Mouse (Mus musculus) retina, embryonic 14.5 days (tissue): ENCODE measurements around the gene Spint2.

ENCODE experiments used
- DNase-seq: peaks from one replicate; pipeline ENCODE4 v3.0.0-alpha.2; 2015; ENCODE audit warnings: low spot score

The Spint2 gene

DNA sequence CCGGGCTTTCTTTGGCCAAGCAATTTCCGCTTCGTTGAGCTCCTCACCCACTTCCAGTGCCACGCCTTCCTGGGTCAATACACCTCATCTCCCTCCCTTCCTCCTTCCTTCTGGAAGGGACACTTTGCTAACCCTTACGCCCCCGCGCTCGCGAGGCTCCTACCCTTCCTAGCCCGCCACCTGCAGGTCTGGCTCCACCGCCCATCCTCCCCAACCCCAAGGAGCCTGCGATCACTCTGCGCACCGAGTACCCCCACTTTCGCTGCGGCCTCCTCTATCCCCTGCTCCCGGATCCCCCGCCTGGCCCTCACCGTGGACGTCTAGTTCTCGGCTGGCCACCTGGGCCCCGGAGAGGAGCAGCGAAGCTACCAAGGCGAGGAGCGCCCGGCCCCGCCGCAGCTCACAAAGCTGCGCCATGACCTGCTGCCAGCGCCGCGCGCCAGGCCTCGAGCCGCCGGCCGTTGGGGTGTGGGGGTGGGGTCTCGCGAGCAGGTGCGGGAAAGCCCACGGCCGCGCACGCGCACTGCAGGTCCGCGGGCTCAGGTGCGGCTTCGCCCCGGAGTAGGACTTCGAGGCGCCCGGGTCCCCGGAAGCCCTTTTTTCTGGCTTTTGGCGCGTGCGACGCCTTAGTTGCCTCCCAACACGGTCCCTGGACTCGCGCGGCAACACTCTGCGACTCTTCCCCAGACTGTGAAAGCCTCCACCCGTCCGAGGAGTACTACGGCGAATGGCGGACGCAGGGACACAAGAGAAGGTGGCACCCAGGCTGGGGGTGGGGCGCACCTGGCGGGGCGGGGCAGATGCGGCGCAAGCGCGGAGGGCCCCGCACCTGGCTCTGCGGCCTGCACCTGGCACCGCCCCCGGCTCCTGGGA, at the start of gene Spint2:
Gene Spint2, minus strand, starts transcription at position 712 of the 873 bp plus-strand sequence.
- DNase-seq = peak; percentile 65

DNA sequence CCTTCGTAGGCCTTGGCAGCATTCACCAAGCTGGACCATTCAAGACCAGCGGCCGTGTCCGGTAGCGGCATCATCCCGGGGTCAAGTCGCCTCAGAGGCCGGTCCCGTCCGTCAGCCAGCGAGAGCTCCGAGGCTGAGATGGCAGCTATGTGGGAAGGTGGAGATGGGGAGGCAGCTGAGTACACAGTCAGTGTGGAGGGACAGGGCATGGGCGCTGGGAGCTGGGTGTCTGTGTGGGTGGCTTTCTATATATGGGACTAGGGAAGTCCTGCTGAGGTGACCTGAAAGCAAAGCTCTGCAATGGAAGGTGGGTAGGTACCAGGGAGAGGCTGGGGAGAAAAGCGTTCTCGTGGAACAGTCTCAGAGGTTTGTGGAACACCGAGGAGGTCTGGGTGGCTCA, 47.3 kb upstream of the Spint2 start:
- no peak for DNase-seq

DNA sequence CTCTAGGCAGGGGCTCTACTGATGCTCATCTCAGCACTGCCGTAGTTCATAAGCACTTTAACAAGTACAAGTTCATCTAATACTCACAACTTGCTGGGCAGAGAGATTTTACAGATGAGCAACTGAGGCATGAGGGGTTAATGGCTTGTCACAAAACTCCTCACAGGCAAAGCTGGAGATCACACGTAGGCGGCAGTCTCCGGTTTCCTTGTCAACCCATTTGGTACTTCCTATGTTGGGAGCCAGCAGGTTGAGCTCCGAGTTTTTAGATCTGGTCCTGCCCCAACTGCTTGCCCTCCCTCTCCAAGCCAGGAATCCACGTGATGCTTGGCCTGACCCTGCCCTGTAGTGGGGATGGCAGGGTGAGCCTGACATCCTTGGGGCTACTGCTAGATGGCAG, 45.4 kb upstream of the Spint2 start:
- DNase-seq = no peak

DNA sequence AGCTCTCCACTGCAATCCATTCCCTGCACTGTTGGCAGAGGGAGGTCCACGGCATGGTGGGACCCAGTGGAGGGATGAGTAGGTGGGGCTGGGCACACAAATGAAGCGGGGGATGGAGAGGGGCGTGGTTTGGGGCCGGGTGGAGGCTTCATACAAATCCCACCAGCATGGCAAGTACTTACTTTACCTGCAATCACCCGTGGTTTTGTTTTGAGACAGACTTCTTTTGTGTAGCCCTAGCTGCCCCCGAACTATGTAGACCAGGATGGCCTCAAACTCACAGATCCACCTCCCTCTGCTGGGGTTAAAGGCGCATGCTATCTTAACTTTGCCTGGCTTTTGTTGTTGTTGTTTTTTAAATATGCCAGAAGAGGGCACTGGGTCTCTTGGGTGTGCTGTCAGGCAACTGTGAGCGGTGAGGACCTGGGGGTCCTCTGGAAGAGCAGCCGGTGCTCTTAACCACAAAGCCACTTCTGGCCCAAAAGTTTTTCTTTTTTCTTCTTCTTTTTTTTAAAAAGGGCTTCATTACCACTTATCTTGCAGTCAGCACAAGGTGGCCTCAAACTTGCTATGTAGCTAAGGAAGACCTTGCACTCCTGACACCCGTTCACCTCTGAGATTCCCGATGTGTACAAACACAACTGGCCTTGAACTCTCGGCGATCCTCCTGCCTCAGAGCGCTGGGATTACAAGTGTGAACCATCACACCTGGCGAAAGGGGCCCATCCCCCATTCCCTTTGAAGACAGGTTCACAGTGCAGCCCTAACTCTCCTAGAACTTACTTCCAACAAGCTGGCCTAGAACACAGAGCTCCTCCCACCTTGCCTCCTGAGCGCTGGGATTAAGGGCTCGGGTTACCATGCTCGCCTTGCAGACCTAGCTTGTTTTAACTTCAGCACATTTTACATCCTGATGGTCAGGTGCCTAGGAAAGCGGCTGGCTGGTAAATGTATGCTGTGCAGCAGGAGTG, 37.9 kb upstream of the Spint2 start:
- no peak for DNase-seq

DNA sequence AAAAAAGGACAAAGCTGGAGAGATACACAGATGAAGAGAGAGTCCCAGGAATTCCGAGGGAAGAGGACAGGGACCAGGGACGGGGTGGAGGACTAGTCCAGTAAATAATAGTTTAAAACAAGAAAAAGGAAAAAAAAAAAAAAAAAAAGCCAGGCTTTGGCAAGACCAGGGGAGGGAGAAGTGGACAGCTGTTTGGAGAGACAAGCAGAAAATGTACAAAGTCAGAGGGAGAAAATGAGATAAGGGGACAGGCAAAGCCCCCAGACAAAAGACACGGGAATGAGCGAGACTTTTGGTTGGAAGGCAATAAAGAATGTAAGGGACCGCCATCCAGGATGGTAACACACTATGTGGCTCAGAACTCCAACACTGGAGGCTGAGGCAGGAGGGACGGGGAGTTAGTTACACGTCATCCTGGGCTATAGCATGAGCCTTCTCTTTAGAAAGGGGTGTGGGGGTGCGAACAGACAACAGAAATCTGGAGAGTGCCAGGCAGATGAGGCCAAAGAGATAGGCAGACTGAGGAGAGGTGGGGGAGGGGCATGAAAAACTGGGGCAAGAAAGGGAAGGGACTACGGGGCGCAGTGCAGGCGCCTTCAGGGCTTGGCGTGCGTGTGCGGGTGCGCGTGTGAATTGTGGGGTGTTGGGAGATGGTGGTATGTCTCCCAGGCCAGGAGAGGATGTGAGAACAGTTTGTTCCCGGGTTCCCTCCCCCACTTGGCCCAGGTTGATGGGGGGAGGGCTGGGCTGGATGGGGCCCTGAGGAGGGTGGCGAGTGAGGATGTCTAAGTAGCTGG, 36.6 kb upstream of the Spint2 start:
- DNase-seq = peak; percentile 69

DNA sequence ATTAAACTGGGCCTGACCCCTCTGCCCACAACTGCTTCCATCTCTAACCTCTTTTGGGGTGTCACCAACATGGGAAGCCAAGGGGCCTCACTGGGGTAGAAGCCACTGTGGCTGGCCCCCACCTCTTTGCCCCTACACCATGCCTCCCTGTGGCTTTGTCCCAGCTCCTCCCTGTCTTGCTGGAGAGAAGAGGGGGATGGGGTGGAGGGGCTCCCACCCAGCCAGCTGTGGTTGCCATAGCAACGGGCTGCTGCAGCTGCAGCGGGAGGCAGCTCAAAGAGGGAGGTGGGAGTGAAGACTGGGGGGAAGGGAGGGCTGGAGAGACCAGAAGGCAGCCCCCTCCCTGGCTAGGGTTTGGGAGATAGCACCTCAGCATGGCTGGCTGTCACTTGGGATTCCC, 35.8 kb upstream of the Spint2 start:
- peak; percentile 86 for DNase-seq

DNA sequence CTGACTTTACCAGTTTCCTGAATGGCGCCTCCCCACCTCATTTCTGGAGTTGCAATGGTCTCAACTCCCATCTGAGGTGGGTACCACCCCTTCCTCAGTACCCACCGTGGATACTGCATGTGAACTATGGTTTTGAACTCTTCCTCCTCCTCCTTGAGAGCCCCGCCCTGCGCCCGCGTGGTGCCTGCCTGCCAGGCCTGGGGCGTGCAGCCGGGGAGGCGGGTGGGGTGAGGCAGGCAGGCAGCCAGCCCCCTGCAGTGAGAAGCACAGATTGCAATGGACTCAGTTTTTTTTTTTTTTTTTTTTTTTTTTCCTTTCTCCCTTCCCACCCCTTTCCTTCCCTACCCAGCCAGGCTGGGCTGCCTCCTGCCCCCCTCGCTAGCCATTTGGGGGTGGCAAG, 35.3 kb upstream of the Spint2 start:
- peak; percentile 70 for DNase-seq

DNA sequence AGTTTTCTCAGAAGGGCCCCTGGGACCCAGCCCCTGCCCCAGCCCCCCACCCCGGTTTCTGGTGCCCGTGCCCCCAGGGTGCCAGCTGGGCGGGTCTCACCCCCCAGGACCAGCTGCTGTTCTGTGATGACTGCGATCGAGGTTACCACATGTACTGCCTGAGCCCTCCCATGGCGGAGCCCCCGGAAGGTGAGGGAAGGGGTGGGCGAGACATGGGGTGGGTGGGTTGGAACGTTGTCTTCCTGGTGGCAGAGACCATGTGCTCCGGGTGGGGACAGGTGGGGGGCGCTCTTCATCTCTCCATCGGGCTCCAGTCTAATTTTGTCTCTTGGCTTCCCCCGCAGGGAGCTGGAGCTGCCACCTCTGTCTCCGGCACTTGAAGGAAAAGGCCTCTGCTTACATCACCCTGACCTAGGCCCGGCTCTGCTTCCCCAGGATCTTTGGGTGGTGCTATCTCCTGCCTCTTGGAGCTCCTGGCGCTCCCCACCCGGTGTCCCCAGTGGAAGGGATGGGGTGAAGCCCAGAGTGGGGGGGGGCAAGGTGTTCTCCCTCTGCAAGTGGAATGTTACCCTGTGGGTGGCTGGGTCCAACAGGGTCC, 34.5 kb upstream of the Spint2 start:
- DNase-seq = no peak

DNA sequence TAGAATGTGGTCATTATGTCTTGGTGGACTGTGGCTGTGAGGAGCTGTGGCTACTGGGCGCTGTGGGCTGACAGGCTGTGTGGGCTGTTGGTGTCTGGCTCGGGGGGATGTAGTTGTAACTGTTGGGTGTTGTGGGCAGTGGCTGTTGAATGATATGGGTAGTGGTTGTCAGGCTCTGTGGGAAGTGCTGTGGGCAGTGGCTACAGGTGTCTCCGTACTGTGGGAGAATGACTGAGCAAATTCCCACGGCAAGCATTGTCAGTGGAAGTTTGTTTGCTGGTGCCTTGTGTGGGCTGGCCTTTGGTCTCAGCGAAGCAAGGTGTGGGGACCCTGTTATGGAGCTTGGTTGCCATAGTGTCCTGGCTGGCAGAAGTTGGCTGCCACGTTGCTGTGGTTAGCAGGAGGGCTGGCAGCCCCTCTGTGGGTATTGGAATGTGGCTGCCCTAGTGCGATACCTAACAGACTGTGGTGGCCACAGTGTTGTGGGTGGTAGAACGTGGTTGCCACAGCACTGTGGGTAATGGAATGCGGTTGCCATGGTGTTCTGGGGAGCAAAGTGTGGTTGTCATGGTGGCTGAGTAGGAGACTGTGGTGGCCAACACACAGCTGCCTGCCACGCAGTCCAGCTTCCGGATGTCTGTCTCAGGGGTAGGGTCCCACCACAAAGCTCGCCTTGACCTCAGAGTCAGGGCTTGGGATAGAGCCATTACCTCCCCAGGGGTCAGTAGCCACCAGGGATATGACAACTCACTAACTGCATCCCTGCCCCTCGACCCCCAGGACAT, 33.3 kb upstream of the Spint2 start:
- DNase-seq = no peak

DNA sequence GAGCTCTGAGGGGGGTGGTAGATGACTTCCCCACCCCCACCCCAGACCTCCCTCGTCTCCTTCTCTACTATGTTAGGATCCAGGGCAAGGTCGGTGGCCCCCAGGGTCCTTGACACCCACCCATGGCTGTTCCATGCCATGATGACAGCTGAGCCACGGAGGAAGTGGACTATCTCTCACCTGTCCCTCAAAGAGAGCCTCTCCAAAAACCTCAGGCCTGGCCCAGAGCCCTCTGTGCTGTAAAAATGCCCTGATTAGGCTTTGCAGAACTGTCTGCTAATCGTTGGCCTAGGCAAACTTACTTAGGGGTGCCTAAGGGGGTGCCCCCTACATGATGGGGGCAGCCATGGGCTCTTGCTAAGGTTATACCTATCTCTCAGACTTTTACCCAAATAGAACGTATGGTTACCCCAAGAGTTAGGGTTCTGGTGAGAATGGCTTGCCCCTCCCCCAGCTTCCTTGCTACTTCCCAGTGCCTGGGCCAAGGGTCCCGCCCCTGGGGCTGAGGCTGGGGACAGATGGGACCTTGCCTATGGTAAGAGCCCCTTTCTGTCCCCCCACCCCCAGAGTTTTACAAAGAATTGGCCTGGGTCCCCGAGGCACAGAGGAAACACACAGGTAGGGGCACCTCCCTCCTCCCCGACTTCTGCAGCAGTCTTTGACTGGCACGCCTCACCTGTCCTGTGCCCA, 32.0 kb upstream of the Spint2 start:
- no peak for DNase-seq

DNA sequence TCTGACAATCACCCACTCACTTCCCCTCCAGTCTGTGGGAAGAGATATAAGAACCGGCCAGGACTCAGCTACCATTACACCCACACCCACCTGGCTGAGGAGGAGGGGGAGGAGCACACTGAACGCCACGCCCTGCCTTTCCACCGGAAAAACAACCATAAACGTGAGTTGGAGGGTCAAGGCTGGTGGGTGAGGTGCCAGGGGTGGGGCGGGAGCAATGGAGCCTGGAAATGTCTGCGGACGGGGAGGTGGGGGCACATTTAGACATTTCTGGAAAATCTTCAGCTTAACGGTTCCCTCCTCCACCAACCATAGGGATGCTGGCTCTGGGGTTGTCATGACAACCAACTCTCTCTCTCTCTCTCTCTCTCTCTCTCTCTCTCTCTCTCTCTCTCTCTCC, 31.3 kb upstream of the Spint2 start:
- DNase-seq = no peak

DNA sequence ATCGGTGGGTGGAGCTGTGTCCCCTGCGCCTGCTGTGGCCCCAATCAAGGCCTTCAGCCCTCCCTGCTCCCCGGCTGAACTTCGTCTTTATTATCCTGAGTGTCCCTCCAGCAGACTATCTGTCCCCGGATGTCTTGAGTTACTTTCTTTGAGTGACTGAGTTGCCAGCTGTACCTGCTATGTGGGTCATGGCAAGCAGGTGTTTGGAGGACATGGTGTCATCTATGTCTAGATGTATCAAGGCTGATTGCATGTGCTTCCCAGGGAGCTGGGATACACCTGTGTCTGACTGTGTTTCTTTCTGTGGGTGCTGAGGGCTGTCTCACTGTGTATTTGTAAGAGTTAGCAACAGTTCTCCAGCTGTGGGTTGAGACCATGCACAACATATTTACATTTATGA, 28.0 kb upstream of the Spint2 start:
- DNase-seq = no peak

DNA sequence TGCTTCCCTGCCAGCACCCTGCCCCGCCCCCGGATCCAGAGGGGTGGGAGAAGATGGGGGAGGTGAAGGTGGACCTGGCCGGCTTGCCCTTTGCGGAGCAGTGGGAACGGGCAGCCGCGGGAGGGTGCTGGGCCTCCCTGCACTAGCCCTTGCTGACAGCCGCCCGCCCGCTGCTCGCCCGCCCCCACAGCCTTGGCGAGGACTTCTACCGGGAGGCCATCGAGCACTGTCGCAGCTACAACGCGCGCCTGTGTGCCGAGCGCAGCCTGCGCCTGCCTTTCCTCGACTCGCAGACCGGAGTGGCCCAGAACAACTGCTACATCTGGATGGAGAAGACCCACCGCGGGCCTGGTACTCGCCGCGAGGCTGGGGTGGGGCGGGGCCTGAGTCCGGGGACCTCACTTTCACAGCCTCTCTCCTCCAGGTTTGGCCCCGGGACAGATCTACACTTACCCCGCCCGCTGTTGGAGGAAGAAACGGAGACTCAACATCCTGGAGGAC, 27.6 kb upstream of the Spint2 start:
- DNase-seq = no peak

DNA sequence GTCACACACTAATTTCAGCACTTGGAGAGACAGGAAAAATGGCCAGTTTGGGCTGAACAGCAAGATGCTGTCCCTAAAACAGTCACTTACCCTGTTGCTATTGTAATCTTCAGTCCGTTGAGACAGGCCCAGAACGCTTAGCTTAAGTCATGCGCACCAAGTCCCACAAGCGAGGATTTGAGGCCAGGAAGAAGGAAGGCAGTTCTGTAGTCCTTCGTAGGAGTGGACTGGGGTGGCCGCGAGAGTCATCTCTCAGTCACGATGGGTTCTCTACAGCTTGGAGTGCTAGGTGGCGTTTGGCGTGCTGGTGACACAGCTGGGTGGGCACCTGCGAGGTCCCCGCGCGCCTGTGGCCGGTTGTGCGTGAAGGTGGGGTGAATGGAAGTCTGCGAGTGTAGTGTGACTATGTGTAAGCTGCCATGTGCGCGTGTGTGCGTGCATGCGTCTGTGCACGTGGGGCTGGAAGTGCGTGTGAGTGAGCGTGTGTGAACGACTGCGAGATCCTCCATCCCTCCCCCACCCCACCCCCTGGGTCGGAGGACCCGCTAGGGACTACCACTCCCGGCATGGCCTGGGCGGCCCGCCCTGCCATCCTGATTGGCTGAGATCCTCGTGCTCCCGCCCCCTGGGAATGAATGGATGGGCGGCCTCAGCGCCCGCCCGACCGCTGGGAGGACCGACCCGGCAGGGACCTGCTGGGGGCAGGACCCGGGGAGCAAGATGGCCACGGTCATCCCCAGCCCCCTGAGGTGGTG, 25.8 kb upstream of the Spint2 start:
- peak; percentile 94 for DNase-seq

DNA sequence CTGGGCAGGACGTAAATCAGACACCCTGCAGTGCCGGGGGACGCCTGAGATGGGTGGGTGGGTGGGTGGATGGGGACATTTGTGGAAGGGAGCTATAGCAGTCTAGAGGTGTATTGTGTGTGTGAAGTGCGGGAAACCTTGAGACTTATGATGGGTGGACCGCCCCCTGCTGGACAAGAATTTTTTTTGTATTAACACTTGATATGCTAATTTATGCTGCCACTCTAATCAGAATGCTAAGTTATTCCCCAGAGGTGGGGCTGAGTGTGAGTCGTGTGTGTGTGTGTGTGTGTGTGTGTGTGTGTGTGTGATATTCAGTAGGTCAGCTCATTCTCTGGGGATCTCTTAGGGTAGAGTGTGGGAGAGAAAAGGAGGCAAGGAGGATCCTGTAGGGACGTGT, 24.9 kb upstream of the Spint2 start:
- peak; percentile 89 for DNase-seq

DNA sequence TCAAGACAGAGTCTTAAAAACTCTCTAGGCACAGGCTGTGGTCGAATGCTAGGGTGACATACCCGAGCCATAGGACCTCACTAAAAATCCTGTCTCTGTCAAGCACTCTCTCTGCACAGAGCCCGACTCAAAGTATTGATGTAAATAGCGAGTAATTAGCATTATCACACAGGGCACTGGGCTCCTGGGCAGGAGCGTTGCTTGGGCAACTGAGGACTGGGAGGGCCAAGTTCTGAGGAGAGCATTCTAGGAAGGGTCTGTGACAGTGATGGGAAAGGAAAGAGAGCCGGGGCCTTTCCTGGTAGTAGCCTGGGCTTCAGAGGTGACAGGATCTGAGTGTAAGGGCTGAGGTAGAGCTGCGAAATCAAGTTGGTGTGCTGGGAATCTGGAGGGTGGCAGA, 24.4 kb upstream of the Spint2 start:
- DNase-seq = no peak

DNA sequence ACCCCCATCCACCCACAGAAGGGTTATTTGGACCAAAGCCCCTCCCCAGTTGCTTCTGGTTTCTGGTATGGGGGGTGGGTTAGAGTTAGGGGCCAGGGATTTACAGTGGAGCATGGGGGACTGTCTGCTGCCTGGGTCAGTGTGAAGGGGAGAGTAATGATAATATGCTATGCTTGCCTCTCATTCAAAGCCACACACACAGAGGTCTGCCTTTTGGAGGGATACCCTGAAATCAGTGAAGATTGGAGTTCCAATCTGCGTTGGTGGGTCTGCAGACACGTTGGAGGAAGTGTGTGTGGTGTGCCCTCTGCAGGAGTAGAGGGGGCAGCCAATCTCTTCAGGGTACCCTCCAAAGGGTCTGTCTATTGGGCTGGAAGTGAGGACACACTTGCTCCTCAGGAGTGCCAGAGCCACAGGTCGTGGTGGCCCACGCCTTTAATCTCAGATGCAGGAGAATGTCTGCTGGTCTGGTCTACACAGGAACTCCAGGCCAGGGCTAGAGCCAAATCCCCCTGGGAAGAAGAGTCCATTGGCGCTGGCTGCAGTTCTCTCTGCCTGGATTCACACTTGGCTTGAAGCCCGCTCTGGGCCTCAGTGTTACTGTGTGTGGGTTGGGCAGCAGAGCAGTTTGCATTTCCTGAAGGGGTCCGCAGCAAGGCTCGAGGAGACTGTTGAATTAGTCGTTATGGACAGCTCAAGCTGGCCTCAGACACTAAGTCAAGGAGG, 23.7 kb upstream of the Spint2 start:
- DNase-seq = no peak

DNA sequence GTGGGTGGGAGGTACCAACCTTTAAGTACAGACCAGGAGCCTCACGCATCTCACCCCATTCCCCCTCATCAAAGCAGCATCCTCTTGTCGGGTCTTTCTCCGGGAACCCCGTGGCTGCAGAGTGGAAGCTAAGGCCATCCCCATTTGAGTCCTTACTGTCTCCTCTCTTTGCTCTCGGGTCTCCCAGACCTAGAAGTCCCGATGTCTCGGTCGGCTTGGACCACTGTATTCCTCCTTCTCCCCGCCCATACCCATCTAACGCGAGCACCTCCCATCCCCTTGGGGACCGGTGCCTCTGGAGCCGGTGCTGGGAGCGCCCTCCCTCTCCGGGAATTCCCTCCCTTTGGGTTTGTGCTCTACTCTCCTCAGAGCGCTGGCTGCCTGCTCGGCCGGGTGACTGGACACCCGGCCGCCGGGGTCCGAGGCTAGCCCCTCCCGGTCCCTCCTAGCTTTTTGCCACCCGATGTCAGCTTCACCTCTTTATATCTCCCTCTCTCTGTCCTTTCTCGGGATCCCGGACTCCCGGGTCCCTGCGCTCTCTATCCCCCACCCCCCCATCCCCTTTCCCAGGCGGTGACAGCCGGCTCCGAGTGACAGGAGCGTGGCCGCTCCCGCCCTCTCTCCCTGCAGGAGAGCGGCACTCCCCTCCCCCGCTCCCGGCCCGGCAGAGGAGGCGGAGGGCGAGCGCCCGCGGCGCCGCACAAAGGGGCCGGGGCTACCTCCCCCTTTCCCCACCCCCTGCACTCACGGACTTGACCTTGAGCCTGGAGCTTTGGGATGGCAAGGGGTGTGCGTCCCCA, 23.0 kb upstream of the Spint2 start:
- DNase-seq = peak; percentile 66
